Mouse (Mus musculus): ENCODE data around the gene Zfp185.

Gene Zfp185

DNA sequence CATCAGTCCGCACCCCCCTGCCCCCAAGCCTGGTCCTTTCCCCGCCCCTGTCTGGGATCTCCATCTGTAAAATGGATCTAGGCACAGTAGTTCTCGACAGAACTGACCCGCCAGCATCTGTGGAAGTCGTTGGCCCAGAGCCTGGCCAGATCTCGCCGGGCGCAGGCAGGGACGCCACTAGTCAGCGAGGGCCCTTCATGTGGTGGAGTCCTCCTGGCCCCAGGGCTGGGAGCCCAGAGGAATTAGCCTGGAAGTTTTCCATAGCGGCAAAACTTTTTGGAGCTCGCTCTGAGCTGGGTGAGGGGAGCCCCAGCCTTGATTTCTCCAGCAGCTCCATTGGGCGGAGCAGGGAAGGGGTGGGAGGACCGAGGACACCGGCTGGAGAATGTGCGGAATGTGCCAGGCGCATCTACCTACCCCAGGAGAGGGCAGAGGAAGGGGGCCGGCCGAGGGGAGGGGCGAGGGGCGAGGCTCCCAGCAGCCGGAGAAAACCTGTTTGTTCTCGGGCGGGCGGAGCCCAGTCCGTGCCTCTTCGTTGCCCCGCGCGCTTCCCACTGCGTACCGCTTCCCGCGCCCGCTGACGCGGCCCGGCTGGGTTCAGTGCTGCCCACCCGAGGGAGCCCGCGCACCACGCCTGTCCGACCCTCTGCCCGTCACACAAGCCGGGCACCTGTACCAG lies at the start of gene Zfp185:
Zfp185 (plus strand) TSS at position 499 of the 679 bp plus-strand sequence.
- no peak for DNase-seq (ENCODE audit: low spot score in 2 of 2)

GRCm38 (mm10) chrX:72953464-72953863 lies 33.7 kb upstream of the Zfp185 start:
- DNase-seq (ENCODE audit: low spot score in 2 of 2): no peak

GRCm38 (mm10) chrX:72956486-72956885 lies 30.7 kb upstream of the Zfp185 start:
- no peak for DNase-seq (ENCODE audit: low spot score in 2 of 2)

DNA sequence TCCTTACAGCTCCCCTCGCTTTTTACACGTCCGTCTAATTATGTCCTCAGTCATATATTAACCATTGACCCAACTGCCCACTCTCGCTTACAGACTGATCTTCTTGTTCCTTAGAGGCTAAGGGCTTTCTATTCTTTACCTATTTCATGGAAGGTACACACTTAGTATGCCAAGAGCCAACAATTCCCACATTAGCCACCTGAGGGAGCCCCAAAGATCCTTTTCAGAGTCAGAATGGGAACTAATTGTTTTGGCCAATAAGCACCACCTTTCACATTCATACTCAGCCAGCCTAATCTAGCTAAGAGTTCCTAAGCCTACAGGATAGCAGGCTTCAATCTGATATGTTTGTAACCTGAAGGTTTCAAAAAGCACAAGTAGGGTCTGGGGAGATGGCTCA lies 26.7 kb upstream of the Zfp185 start:
- no peak for DNase-seq (ENCODE audit: low spot score in 2 of 2)

DNA sequence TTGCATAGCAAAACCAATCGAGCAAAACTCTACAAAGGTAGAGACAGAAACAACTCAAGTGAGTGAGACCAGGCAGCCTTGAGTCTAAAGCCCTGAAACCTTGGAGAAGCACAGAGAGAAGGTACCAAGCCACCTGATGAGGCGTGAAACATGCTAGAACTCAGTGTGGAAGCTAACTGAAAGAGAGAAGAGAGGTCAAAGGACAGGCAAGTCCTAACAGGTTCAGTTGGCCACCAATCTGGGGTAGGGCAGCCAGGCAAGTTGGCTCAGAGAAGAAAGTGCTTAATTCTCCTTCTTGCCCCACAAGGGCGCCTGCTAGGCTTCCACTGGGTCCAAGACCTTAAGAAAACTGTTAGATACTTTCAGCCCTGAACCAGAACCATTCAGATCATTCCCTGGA lies 25.6 kb upstream of the Zfp185 start:
- DNase-seq (ENCODE audit: low spot score in 2 of 2): no peak

DNA sequence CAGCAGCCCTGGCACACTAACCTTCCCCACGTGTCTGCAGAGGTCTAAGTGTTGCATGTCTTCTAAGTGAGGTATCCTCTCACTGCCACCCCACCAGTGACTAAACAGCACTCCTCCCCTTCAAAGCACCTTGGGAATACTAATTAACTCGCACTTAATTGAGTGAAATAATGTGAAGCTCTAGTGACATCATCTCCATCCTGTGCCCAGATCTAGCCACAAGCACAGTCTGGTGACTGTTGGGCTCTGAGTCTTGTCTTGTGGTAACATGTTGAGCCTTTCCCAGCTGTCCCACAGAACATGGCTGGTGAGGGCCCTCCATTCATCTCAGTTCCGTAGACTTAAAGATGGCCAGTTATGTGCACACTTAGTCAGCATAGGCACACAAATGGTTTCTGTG lies 24.4 kb upstream of the Zfp185 start:
- DNase-seq (ENCODE audit: low spot score in 2 of 2): no peak

DNA sequence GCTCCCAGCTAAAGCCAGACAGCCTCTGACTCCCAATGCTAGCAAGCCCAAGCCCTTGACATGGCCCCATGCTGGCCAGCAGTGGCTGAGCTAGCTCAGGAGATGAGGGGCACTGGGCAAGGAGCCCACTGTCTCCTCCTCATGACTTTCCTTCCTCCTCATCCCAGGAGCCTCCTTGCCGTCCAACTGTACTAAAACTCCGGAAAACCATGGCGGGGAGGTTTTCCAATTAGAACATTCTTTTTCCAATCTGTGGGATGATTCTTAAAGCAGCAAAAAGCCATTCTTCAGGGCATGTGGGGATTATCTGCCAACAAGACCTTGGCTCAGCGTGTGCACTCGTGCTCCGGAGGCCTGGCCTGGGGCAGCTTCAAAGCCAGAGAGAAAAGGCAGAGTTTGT lies 4.3 kb upstream of the Zfp185 start:
- DNase-seq (ENCODE audit: low spot score in 2 of 2): no peak

- no peak for DNase-seq (ENCODE audit: low spot score in 2 of 2)
Measured at GRCm38 (mm10) chrX:72985607-72986006, 1.5 kb upstream of the Zfp185 start.

DNA sequence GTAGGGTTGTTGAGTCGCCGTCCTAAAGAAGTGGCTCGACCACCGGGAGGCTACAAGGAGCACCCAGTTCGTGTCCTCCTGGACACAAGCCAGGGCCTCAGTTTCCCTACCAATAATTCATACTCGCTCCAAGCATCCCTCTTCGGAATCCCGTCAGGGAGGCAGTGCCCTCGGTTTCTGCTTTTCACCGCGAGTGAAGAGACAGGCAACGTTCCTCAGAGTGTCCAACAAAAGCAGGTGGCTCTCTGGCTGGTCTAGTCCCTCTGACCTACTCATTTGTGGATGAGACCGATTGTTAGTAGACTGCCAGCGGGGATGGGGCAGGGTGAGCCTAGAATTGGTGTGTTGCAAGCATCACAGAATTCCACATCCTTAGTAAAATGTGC lies 374 bp downstream of the Zfp185 start:
- DNase-seq (ENCODE audit: low spot score in 2 of 2): no peak

- no peak for DNase-seq (ENCODE audit: low spot score in 2 of 2)
Measured at GRCm38 (mm10) chrX:72988431-72988830, 1.3 kb downstream of the Zfp185 start.

DNA sequence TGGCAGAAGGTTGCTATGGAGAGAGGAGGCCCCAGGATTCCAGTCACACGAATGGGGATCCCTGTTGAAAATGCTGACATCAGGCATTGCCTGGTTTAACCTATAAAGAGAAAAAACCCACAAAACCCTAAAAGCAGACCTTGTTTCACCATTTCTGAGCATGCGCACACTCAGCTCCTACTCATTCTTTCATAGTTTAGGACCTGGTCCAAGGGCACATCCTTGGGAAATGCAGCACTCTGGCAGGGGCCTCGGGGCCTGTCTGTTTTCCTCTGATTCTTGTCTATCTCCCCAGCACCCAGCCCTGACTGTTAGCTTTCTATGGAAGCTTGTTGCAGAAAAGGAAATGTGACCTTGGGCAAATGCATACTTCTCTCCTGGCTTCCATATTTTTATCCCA lies 3.4 kb downstream of the Zfp185 start:
- DNase-seq (ENCODE audit: low spot score in 2 of 2): no peak

- no peak for DNase-seq (ENCODE audit: low spot score in 2 of 2)
Measured at GRCm38 (mm10) chrX:72992291-72992919, 5.3 kb downstream of the Zfp185 start.

DNA sequence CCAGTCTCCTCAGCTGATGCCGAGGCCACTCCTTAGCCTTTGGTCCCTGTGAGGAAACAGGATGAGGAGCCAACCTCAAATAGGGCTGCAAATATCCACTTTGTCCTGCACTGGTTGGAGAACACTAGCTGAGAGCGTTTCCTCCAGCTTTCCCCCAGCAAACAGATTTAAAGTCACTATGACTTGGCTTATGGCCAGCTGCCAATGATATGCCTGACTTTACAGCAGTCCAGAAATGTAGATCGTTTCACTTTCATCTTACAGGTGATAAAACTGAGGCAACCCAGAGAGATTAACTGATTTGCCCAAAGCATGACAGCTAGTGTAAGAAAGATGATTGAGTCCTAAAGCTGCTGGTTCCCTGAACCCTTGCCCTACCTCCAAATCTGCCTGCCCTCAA lies 8.4 kb downstream of the Zfp185 start:
- DNase-seq (ENCODE audit: low spot score in 2 of 2): no peak

DNA sequence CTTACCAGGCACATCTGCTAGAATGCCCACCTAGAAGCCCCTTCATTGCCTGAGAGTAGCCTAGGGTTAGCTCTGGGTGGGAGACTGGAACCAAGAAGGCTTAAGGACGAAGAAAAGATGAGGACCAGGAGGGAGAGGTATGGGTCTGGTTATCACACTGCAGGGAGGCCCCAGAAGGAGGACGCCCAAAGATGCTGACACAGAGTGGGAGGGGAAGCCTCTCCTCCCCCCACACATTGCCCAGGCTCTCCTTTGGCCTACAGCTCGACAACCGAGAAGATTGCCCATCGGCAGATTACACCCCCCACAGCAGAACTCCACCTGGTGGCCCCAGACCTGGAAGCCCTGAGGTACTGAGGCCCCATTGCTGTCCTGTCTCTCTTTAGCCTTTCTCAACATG lies 16.0 kb downstream of the Zfp185 start:
- DNase-seq (ENCODE audit: low spot score in 2 of 2): no peak

GRCm38 (mm10) chrX:73005678-73006077 lies 18.5 kb downstream of the Zfp185 start:
- DNase-seq (ENCODE audit: low spot score in 2 of 2): no peak

GRCm38 (mm10) chrX:73007597-73008479 lies 20.7 kb downstream of the Zfp185 start:
- peak; percentile 74 to 84 for DNase-seq (ENCODE audit: low spot score in 2 of 2)

- DNase-seq (ENCODE audit: low spot score in 2 of 2): no peak
Measured at GRCm38 (mm10) chrX:73012846-73013245, 25.7 kb downstream of the Zfp185 start.

- DNase-seq (ENCODE audit: low spot score in 2 of 2): no peak
Measured at GRCm38 (mm10) chrX:73037003-73037402, 49.9 kb downstream of the Zfp185 start, which contains the start of gene Pnma5. Gene Pnma5 (minus strand): TSS chrX:73037103.

GRCm38 (mm10) chrX:73038831-73039230 lies 51.7 kb downstream of the Zfp185 start:
- DNase-seq (ENCODE audit: low spot score in 2 of 2): no peak

- DNase-seq (ENCODE audit: low spot score in 2 of 2): no peak
Measured at GRCm38 (mm10) chrX:73039666-73040065, 52.5 kb downstream of the Zfp185 start.

- DNase-seq (ENCODE audit: low spot score in 2 of 2): peak; percentile 71 to 86
Measured at GRCm38 (mm10) chrX:73053860-73054563, 66.9 kb downstream of the Zfp185 start.

GRCm38 (mm10) chrX:73061528-73061927 lies 74.4 kb downstream of the Zfp185 start:
- no peak for DNase-seq (ENCODE audit: low spot score in 2 of 2)

Data from spleen, postnatal 14 days (tissue).